Mouse (Mus musculus): ENCODE results near the gene Ak5.

Gene Ak5

DNA sequence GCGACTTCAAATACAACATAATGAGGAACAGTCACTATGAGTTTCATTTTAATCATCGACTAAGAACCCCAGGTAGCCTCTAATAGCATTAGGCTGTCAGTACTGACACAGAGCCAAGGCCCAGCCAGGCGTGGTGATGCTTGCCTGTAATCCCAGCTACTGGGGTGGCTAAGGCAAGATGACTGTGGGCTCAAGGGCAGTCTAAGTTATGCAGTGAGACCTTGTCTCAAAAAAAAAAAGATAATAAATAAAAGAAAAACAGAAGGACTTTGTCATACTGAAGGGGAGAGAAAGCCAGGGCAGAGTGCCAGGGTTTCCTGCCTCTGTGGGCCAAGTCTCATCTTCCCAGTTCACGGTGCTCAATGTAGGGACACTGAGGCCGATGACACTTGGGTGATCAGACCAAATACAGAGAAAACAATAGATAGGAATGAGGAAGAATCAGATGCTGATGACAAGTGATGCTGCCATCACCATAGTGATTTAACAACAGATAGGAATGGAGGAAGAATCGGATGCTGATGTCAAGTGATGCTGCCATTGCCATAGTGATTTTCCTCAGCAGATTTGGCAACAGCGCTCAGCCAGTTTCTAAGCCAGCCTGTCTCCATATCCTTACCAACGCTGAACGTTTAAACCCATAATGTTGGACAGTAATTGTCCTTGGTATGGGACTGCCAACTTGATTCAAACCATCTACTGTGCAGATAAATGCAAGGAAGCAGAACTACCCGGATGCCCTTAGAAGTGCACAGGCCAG lies 42.9 kb downstream of the Ak5 start:
- 63% methylated on average over 10 of the region's 10 CpGs for WGBS

DNA sequence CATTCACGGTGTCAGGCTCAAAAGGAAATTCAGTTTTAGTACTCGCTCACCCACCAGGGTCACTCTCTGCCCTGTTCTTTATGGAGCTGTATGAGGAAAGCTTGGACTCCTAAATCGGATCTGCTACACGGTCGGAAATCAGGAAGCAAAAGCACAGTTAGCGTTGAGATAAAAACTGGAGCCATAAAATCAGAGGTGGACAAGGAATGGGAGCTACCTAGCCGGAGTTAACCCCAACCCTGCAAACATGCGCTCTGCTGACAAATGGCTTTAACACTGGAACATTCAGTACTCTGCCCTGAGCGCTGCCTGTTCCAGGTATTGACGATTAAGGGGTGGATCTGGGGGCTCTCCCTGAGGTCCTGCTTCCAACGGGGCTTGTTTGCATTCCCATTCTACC lies 47.6 kb downstream of the Ak5 start:
- WGBS = 56% methylated on average over 11 of the region's 11 CpGs

- WGBS = 82% methylated on average over 11 of the region's 11 CpGs
These were observed 48.1 kb downstream of the Ak5 start for GRCm38 (mm10) chr3:152620058-152620457.

DNA sequence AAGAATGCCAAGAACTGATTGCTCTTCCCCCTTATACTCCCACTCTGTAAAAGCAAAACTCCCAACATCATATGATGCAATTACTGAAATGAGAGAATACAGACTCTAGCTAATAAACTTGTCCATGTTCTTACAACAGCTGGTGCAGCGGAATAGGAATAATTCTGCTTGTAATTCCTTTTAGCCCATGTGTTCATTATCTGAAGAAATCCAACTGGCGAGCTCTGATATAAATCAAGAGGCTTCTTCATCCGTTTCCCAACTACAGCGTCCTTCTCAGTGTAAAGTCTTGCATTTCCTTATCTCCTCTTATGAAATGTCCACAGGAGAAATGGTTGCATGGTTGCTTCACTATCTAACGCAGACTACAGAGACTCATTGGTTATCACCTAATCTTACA lies 59.1 kb downstream of the Ak5 start:
- WGBS = 92% methylated on average over 5 of the region's 5 CpGs

DNA sequence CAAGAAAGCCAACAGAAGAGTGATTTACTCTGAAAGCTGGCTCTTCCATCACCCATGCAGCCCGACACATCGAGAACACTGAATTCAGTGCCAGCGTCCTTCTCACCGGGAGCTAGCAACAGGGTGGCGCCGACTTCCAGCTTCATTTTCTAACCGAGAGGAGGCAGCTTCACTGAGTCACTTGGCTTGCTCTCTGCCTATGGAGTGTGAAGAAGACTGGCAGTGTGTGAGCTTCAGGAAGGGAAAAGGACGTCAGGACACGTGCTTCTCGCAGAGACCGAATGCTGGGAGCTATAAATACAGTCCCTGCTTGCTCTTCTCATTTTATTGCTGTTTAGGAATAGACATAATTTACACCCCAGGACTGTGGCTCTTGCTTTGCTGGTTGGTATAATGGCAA lies 62.3 kb downstream of the Ak5 start:
- 22% methylated on average over 11 of the region's 11 CpGs for WGBS

DNA sequence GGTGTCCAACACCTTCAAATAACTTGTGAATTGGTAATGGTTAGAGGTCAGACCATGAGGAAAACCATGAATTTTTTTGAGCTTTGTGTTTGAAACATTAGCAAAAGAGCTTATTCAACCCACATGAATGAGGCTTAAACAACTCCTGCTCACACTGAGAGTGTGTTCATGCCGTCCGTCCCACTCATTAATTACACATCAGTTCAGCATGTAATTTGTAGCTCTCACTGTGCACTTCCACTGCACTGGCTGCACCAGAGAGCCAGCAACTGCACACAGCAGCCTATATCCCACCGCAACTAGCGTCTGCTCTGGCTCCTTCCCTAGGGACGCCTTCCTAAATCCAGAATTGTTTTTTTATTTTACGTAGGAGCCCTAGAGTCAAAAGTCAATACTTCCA lies 68.5 kb downstream of the Ak5 start:
- WGBS = 67% methylated on average over 6 of the region's 6 CpGs

DNA sequence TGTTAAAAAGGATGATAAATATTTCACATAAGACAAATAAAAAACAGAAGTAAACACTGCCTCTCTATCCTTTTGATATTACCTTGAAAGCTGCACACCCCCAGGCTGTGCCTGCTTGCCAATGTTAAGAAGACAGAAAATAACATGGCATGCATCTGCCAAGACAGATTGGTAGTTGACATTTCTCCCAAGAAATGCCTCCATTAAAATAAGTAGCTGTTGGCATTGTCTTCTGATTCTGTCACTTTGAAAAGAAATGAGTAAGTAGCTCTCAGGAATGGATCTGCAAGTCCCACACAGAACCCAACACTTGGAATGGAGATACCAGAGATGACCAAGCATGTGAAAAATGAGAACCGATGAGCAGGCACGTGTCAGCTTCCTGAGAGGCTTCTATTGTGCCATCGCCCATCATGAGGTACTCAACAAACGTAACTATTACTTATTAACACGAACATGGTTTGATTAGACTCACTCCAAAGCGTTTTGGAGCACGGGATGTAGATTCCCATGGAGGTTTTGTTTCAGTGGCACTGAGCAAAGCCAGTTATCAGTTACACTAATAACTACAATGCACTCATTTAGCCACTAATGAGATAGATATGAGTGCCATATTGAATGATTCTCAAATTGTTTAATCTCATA lies 71.6 kb downstream of the Ak5 start:
- 75% methylated on average over 7 of the region's 7 CpGs for WGBS

- WGBS = 33% methylated on average over 8 of the region's 8 CpGs
These were observed 75.3 kb downstream of the Ak5 start for GRCm38 (mm10) chr3:152592767-152593425.

DNA sequence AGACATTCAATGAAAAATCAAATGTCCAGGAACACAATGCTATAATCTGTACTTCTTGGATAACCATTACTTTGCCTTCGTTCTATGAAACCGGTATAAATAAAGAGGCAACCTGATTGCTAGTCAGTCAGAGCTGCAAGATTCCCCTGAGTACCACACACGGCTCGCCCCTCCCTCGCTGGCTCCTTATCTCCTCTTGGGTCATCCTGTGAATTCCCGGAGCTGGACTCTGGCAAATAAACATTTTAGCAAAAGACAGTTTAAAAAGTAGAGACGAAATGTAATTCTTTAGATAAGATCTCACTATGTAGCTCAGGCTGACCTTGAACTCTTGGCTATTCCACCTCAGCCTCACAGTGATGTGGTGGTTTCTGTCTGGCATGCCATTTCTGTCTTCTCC lies 77.7 kb downstream of the Ak5 start:
- 94% methylated on average over 7 of the region's 7 CpGs for WGBS

GRCm38 (mm10) chr3:152589101-152589500 lies 79.1 kb downstream of the Ak5 start:
- 89% methylated on average over 3 of the region's 3 CpGs for WGBS

- WGBS = 80% methylated on average over 2 of the region's 2 CpGs
These were observed 81.2 kb downstream of the Ak5 start for GRCm38 (mm10) chr3:152587007-152587406.

DNA sequence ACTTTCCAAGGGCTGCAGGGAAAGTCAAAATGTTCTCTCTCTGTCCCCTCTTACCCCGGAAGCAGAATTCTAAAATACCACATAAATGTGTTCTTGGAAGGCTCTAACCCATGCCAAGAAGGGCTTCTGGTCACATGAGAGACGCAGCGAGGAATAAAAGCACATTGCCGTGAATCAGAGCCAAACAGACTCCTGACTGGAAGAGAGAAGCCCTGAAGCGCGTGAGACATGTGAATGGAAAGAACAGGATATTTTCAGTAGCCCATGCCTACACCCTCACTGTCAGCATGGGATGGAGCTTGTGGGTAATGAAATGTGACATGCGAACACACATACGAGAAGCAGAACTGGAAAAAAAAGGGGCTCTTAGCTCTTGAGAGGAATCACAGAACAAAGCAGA lies 82.0 kb downstream of the Ak5 start:
- 39% methylated on average over 8 of the region's 8 CpGs for WGBS

DNA sequence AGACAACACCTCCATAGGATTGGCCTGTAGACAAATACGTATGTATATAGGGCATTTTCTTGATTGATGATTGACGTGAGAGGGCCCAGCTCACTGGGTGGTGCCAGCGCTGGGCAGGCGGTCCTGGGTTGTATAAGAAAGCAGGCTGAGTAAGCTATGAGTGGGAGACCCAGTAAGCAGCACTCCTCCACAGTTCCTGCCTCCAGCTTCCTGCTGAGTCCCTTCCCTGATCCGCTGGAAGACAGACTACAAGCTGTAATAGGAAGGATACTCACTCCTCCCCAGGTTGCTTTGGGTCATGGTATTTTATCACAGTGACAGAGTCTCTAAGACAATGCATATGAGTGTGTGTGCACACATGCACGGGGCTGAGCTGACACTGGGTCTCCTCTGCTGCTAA lies 82.6 kb downstream of the Ak5 start:
- 64% methylated on average over 6 of the region's 6 CpGs for WGBS

- 86% methylated on average over 3 of the region's 3 CpGs for WGBS
These were observed 86.3 kb downstream of the Ak5 start for GRCm38 (mm10) chr3:152581853-152582252.

- WGBS = 62% methylated on average over 10 of the region's 10 CpGs
These were observed 88.1 kb downstream of the Ak5 start for GRCm38 (mm10) chr3:152579984-152580591.

- WGBS = 60% methylated on average over 26 of the region's 26 CpGs
These were observed 89.6 kb downstream of the Ak5 start for GRCm38 (mm10) chr3:152578282-152579228.

- WGBS = 82% methylated on average over 7 of the region's 7 CpGs
These were observed 90.4 kb downstream of the Ak5 start for GRCm38 (mm10) chr3:152577763-152578162.

- 50% methylated on average over 1 of the region's 1 CpGs for WGBS
These were observed 90.9 kb downstream of the Ak5 start for GRCm38 (mm10) chr3:152577273-152577672.

- WGBS = 74% methylated on average over 6 of the region's 6 CpGs
These were observed 98.9 kb downstream of the Ak5 start for GRCm38 (mm10) chr3:152569242-152569605.

DNA sequence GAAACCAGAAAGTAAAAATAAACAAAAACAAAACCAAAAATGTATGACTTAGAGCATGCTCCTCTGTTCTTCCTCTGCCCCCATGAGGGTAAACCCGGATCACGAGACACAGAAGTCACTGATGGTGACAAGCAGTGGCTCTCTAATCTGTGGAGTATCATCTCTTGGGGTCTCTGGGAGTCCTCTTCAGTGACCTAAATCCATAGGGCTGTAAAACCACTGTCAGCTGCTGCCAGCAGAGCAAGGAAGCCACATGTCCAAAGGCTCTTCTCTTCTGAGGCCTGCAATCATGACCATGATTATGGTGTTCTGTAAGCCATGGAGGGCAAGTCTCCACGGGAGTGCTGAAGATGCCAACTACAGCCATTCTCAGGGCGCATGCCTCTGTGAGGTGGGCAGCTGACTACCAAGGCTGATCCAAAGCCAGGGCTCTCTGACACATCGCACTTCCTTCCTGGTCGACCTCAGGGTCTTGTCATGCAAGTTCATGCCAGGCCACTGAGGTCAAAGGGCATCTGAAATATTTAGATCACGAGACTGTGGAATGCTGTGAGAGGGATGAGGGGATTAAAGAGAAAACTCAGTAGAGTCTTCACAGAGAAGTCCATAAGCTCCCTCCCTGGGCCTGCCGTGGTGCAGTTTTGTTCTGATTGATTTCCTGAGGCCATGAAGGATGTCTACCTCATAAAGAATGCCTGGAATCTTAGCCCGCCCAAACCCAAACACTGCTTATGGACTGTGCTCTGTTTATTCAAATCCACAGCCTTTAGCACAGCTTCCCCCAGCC lies 99.5 kb downstream of the Ak5 start:
- 76% methylated on average over 9 of the region's 9 CpGs for WGBS
